Mouse (Mus musculus): ENCODE results near the gene Srgap2. TPM values are rescaled to one million over a fixed set of nuclear protein-coding genes. Genes with fewer than 3 reads are reported as not detected.
A peak's percentile ranks its signal among the peaks of the same experiment; 100 is the strongest.

The Srgap2 gene
- polyA plus RNA-seq, 1 experiment from 2014 or later: 31.7 TPM

DNA sequence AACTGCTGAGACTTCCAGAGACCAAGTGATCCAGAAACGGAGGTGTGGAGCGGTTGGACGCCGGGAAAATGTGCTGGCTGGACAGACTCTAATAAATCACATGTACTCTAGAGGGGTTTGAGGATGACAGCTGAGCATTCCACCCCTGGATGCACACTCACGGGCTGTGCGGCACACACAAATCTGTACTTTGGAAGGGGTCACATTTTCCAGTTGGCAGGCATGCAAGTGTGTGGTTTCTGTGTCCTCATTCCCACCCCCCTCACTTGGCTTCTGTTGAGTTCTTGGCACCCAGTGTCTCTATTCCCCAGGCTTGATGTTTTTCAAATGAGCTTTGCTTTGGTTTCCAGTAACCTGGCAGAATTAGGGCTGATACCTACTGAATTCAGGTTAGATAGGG lies 227.4 kb downstream of the Srgap2 start:
- 92% methylated on average over 6 of the region's 6 CpGs for WGBS

GRCm38 (mm10) chr1:131299240-131299639 lies 227.9 kb downstream of the Srgap2 start:
- peaks cover 18% of the 10 kb centered on the region for H3K36me3 ChIP-seq (ENCODE audit: control insufficient read depth, insufficient read depth, low read length)
- 54% methylated on average over 3 of the region's 3 CpGs for WGBS
- no peak overlapping the region for H3K4me2 ChIP-seq (ENCODE audit: low read length)
- H3K4me1 ChIP-seq (ENCODE audit: control insufficient read depth, insufficient read depth, low read length): no peaks in the 10 kb centered on the region
- no peak overlapping the region for H3K9ac ChIP-seq (ENCODE audit: low read depth, low read length)
- H3K27ac ChIP-seq (ENCODE audit: low read length): no peak overlapping the region
- H3K9me3 ChIP-seq (replicated peaks; ENCODE audit: control insufficient read depth, low read length, poor library complexity, severe bottlenecking): no peaks in the 10 kb centered on the region
- no peak overlapping the region for H3K4me3 ChIP-seq (ENCODE audit: low read depth, low read length)
- no peaks in the 10 kb centered on the region for H3K27me3 ChIP-seq (ENCODE audit: control insufficient read depth, insufficient read depth, low read depth, low read length)
- no peak for ATAC-seq

More for the DNA sequence above, 227.4 kb downstream of the Srgap2 start:
- Histone ChIP-seq H3K27ac (ENCODE audit: low read length) (no peak overlapping the region), H3K4me3 (ENCODE audit: low read depth, low read length) (no peak overlapping the region), H3K4me1 (ENCODE audit: control insufficient read depth, insufficient read depth, low read length) (no peaks in the 10 kb centered on the region), H3K4me2 (ENCODE audit: low read length) (no peak overlapping the region), H3K27me3 (ENCODE audit: control insufficient read depth, insufficient read depth, low read depth, low read length) (no peaks in the 10 kb centered on the region), H3K36me3 (ENCODE audit: control insufficient read depth, insufficient read depth, low read length) (peaks cover 18% of the 10 kb centered on the region), H3K9me3 (replicated peaks; ENCODE audit: control insufficient read depth, low read length, poor library complexity, severe bottlenecking) (no peaks in the 10 kb centered on the region), H3K9ac (ENCODE audit: low read depth, low read length) (no peak overlapping the region)
- ATAC-seq: no peak

- 92% methylated on average over 9 of the region's 9 CpGs for WGBS
- Histone ChIP-seq H3K27ac (ENCODE audit: low read length) (no peak overlapping the region), H3K4me2 (ENCODE audit: low read length) (no peak overlapping the region), H3K27me3 (ENCODE audit: control insufficient read depth, insufficient read depth, low read depth, low read length) (no peaks in the 10 kb centered on the region), H3K4me1 (ENCODE audit: control insufficient read depth, insufficient read depth, low read length) (no peaks in the 10 kb centered on the region), H3K9me3 (replicated peaks; ENCODE audit: control insufficient read depth, low read length, poor library complexity, severe bottlenecking) (no peaks in the 10 kb centered on the region), H3K9ac (ENCODE audit: low read depth, low read length) (no peak overlapping the region), H3K4me3 (ENCODE audit: low read depth, low read length) (no peak overlapping the region), H3K36me3 (ENCODE audit: control insufficient read depth, insufficient read depth, low read length) (peaks cover 18% of the 10 kb centered on the region)
- ATAC-seq: no peak
Observed at GRCm38 (mm10) chr1:131298171-131298570, 229.0 kb downstream of the Srgap2 start.

GRCm38 (mm10) chr1:131296726-131297125 lies 230.4 kb downstream of the Srgap2 start:
- Histone ChIP-seq H3K4me1 (ENCODE audit: control insufficient read depth, insufficient read depth, low read length) (no peaks in the 10 kb centered on the region), H3K4me3 (ENCODE audit: low read depth, low read length) (no peak overlapping the region), H3K9me3 (replicated peaks; ENCODE audit: control insufficient read depth, low read length, poor library complexity, severe bottlenecking) (no peaks in the 10 kb centered on the region), H3K36me3 (ENCODE audit: control insufficient read depth, insufficient read depth, low read length) (peaks cover 20% of the 10 kb centered on the region), H3K4me2 (ENCODE audit: low read length) (no peak overlapping the region), H3K9ac (ENCODE audit: low read depth, low read length) (no peak overlapping the region), H3K27ac (ENCODE audit: low read length) (no peak overlapping the region), H3K27me3 (ENCODE audit: control insufficient read depth, insufficient read depth, low read depth, low read length) (no peaks in the 10 kb centered on the region)
- 94% methylated on average over 7 of the region's 7 CpGs for WGBS
- ATAC-seq: no peak

- 53% methylated on average over 8 of the region's 8 CpGs for WGBS
- Histone ChIP-seq H3K27me3 (ENCODE audit: control insufficient read depth, insufficient read depth, low read depth, low read length) (no peaks in the 10 kb centered on the region), H3K27ac (ENCODE audit: low read length) (no peak overlapping the region), H3K9ac (ENCODE audit: low read depth, low read length) (no peak overlapping the region), H3K4me3 (ENCODE audit: low read depth, low read length) (no peak overlapping the region), H3K4me1 (ENCODE audit: control insufficient read depth, insufficient read depth, low read length) (no peaks in the 10 kb centered on the region), H3K4me2 (ENCODE audit: low read length) (no peak overlapping the region), H3K9me3 (replicated peaks; ENCODE audit: control insufficient read depth, low read length, poor library complexity, severe bottlenecking) (no peaks in the 10 kb centered on the region), H3K36me3 (ENCODE audit: control insufficient read depth, insufficient read depth, low read length) (peaks cover 19% of the 10 kb centered on the region)
- no peak for ATAC-seq
Observed at GRCm38 (mm10) chr1:131295200-131295599, 232.0 kb downstream of the Srgap2 start.

- H3K27me3 ChIP-seq (ENCODE audit: control insufficient read depth, insufficient read depth, low read depth, low read length): no peaks in the 10 kb centered on the region
- no peak overlapping the region for H3K9ac ChIP-seq (ENCODE audit: low read depth, low read length)
- H3K36me3 ChIP-seq (ENCODE audit: control insufficient read depth, insufficient read depth, low read length): peaks cover 20% of the 10 kb centered on the region
- ATAC-seq: no peak
- no peaks in the 10 kb centered on the region for H3K4me1 ChIP-seq (ENCODE audit: control insufficient read depth, insufficient read depth, low read length)
- H3K4me2 ChIP-seq (ENCODE audit: low read length): no peak overlapping the region
- WGBS: 95% methylated on average over 2 of the region's 2 CpGs
- no peaks in the 10 kb centered on the region for H3K9me3 ChIP-seq (replicated peaks; ENCODE audit: control insufficient read depth, low read length, poor library complexity, severe bottlenecking)
- H3K27ac ChIP-seq (ENCODE audit: low read length): no peak overlapping the region
- H3K4me3 ChIP-seq (ENCODE audit: low read depth, low read length): no peak overlapping the region
Observed at GRCm38 (mm10) chr1:131293922-131294250, 233.3 kb downstream of the Srgap2 start.

- no peaks in the 10 kb centered on the region for H3K4me1 ChIP-seq (ENCODE audit: control insufficient read depth, insufficient read depth, low read length)
- no peak overlapping the region for H3K4me2 ChIP-seq (ENCODE audit: low read length)
- no peak overlapping the region for H3K4me3 ChIP-seq (ENCODE audit: low read depth, low read length)
- no peak for ATAC-seq
- 90% methylated on average over 4 of the region's 4 CpGs for WGBS
- H3K27ac ChIP-seq (ENCODE audit: low read length): no peak overlapping the region
- no peaks in the 10 kb centered on the region for H3K9me3 ChIP-seq (replicated peaks; ENCODE audit: control insufficient read depth, low read length, poor library complexity, severe bottlenecking)
- H3K9ac ChIP-seq (ENCODE audit: low read depth, low read length): no peak overlapping the region
- H3K36me3 ChIP-seq (ENCODE audit: control insufficient read depth, insufficient read depth, low read length): peaks cover 22% of the 10 kb centered on the region
- H3K27me3 ChIP-seq (ENCODE audit: control insufficient read depth, insufficient read depth, low read depth, low read length): no peaks in the 10 kb centered on the region
Observed at GRCm38 (mm10) chr1:131293221-131293921, 233.8 kb downstream of the Srgap2 start.

DNA sequence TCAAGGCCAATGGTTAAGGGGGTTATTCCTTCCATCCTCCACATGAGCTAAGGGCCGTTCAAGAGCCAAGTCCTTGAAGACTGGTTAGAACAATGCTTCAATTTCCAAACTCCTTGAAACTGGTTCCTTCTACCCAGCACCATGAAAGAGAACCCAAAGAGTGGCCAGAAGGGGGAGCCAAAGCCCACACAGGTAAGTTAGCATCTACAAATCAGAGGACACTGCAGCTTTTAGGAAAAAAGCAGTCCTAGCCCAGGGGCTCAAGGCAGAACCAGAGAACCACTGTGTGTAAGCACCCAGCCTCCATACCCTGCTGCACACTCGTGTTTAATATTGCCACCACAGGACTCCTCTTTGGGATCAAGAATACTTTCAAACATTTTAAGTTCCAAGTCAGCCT lies 236.5 kb downstream of the Srgap2 start:
- Histone ChIP-seq H3K27ac (ENCODE audit: low read length) (no peak overlapping the region), H3K27me3 (ENCODE audit: control insufficient read depth, insufficient read depth, low read depth, low read length) (no peaks in the 10 kb centered on the region), H3K4me1 (ENCODE audit: control insufficient read depth, insufficient read depth, low read length) (no peaks in the 10 kb centered on the region), H3K9ac (ENCODE audit: low read depth, low read length) (no peak overlapping the region), H3K36me3 (ENCODE audit: control insufficient read depth, insufficient read depth, low read length) (peaks cover 20% of the 10 kb centered on the region), H3K9me3 (replicated peaks; ENCODE audit: control insufficient read depth, low read length, poor library complexity, severe bottlenecking) (no peaks in the 10 kb centered on the region), H3K4me3 (ENCODE audit: low read depth, low read length) (no peak overlapping the region), H3K4me2 (ENCODE audit: low read length) (no peak overlapping the region)
- WGBS: 34% methylated on average over 2 of the region's 2 CpGs
- 0 out of 2 replicates have a peak, but pooled peaks have one; percentile 16 for ATAC-seq

GRCm38 (mm10) chr1:131288938-131289337 lies 238.2 kb downstream of the Srgap2 start:
- no peak overlapping the region for H3K27ac ChIP-seq (ENCODE audit: low read length)
- H3K4me1 ChIP-seq (ENCODE audit: control insufficient read depth, insufficient read depth, low read length): no peaks in the 10 kb centered on the region
- WGBS: 89% methylated on average over 6 of the region's 6 CpGs
- H3K9me3 ChIP-seq (replicated peaks; ENCODE audit: control insufficient read depth, low read length, poor library complexity, severe bottlenecking): no peaks in the 10 kb centered on the region
- H3K27me3 ChIP-seq (ENCODE audit: control insufficient read depth, insufficient read depth, low read depth, low read length): no peaks in the 10 kb centered on the region
- H3K4me3 ChIP-seq (ENCODE audit: low read depth, low read length): no peak overlapping the region
- ATAC-seq: no peak
- peaks cover 20% of the 10 kb centered on the region for H3K36me3 ChIP-seq (ENCODE audit: control insufficient read depth, insufficient read depth, low read length)
- H3K4me2 ChIP-seq (ENCODE audit: low read length): no peak overlapping the region
- H3K9ac ChIP-seq (ENCODE audit: low read depth, low read length): no peak overlapping the region

Data from midbrain, embryonic 16.5 days (tissue).